Comparison of ENCODE assay signal across 8 mouse cellular contexts in genomic region chr14:26573556-26573955, GRCm38 (mm10). TPM values are rescaled to one million over a fixed set of nuclear protein-coding genes. Genes with fewer than 3 reads are reported as not detected.
DNase-seq lines count a peak whose midpoint lies in the region; ATAC-seq and TF ChIP-seq lines count a peak whose summit lies in the region.
"Not testable (repeated sequence)": the region's sequence is repeated elsewhere in the genome, so short reads cannot be mapped to it uniquely, and the experiment has no call there.

Gene Dennd6a, plus strand, starts transcription at chr14:26573856.

- H3K9me3 ChIP-seq in embryonic facial prominence, embryonic 13.5 days; kidney, embryonic 16.5 days (ENCODE audit: low read length); limb, embryonic 10.5 days (replicated peaks): not testable (repeated sequence)

- H3K4me1 ChIP-seq in embryonic facial prominence, embryonic 13.5 days; kidney, embryonic 16.5 days (ENCODE audit: insufficient read depth, low read length); limb, embryonic 10.5 days; spleen, adult 2 months (ENCODE audit: control insufficient read depth, insufficient read depth, insufficient read length): not testable (repeated sequence)

- not testable (repeated sequence) for H3K4me2 ChIP-seq in embryonic facial prominence, embryonic 13.5 days; kidney, embryonic 16.5 days (replicated peaks; ENCODE audit: low read depth, low read length)

- not testable (repeated sequence) for H3K36me3 ChIP-seq in embryonic facial prominence, embryonic 13.5 days; kidney, embryonic 16.5 days (ENCODE audit: insufficient read depth, low read length); limb, embryonic 10.5 days; spleen, adult 2 months (ENCODE audit: control insufficient read depth, insufficient read depth, low read length)

- not testable (repeated sequence) for H3K27ac ChIP-seq in embryonic facial prominence, embryonic 13.5 days; kidney, embryonic 16.5 days (ENCODE audit: low read length); limb, embryonic 10.5 days
- H3K27ac ChIP-seq in spleen, adult 2 months (ENCODE audit: insufficient read depth, low read length) = peak within 1 kb of the TSS; percentile 72

- TF ChIP-seq CTCF in spleen, adult 2 months (IDR thresholded peaks at IDR 0.05; ENCODE audit: extremely low read depth, insufficient read depth, insufficient read length, insufficient replicate concordance) = not testable (repeated sequence)

- not testable (repeated sequence) for H3K4me3 ChIP-seq in embryonic facial prominence, embryonic 13.5 days; kidney, embryonic 16.5 days (ENCODE audit: low read length); limb, embryonic 10.5 days; spleen, adult 2 months (ENCODE audit: extremely low read depth, insufficient read depth, insufficient read length)

- WGBS in embryonic facial prominence, embryonic 13.5 days = 82% methylated on average over 5 of the region's 5 CpGs
- WGBS in kidney, embryonic 16.5 days = 88% methylated on average over 5 of the region's 5 CpGs
- WGBS in limb, embryonic 10.5 days = 92% methylated on average over 5 of the region's 5 CpGs
- 89% methylated on average over 5 of the region's 5 CpGs for WGBS in spleen, adult 2 months

- not testable (repeated sequence) for TF ChIP-seq POLR2A in spleen, adult 2 months (IDR thresholded peaks at IDR 0.05; ENCODE audit: low read depth, low read length)

- not testable (repeated sequence) for H3K9ac ChIP-seq in embryonic facial prominence, embryonic 13.5 days; kidney, embryonic 16.5 days (replicated peaks; ENCODE audit: low read length)

- not testable (repeated sequence) for DNase-seq in adrenal gland, adult 18-20 months (ENCODE audit: low spot score in 2 of 2); gonadal fat pad, adult 2 months (ENCODE audit: low read depth); heart, postnatal 4 days; limb, embryonic 10.5 days (ENCODE audit: low spot score); spleen, adult 2 months (ENCODE audit: low read depth in 1 of 2, low spot score in 2 of 2)

- ATAC-seq in embryonic facial prominence, embryonic 13.5 days (ENCODE audit: insufficient number of reproducible peaks, insufficient read depth, low FRiP score, low TSS enrichment, low read depth); kidney, embryonic 16.5 days (ENCODE audit: low FRiP score, low TSS enrichment); megakaryocyte progenitor cell, adult 5-6 weeks (replicated peaks; ENCODE audit: poor library complexity): not testable (repeated sequence)

- not testable (repeated sequence) for H3K27me3 ChIP-seq in embryonic facial prominence, embryonic 13.5 days; kidney, embryonic 16.5 days (ENCODE audit: insufficient read depth, low read length); limb, embryonic 10.5 days (ENCODE audit: low read depth, poor library complexity, severe bottlenecking); spleen, adult 2 months (ENCODE audit: control insufficient read depth, insufficient read depth, low read length)

RNA-seq across cellular contexts. Expression of gene Dennd6a, which starts in this region (rescaled TPM):
- total RNA-seq in adrenal gland, adult 18-20 months (2021) = 10 to 100 TPM; 27.5 to 33.1 TPM
- polyA plus RNA-seq in embryonic facial prominence, embryonic 13.5 days (2015; fragmentation: Nextera tagmentation; extraction: Ambion mirVana) = 34.3 and 34.5 TPM in 2 replicates
- 15.2 and 15.5 TPM in 2 replicates for polyA plus RNA-seq in gonadal fat pad, adult 2 months (2012; rRNA removed)
- total RNA-seq in heart, postnatal 4 days (2021) = 10 to 100 TPM; 20.9 to 24.5 TPM
- 29.9 and 30.9 TPM in 2 replicates for polyA plus RNA-seq in kidney, embryonic 16.5 days (2015; fragmentation: Nextera tagmentation; extraction: Ambion mirVana)
- 32.9 and 33.2 TPM in 2 replicates for polyA plus RNA-seq in limb, embryonic 10.5 days (2016; fragmentation: Nextera tagmentation; extraction: Ambion mirVana)
- total RNA-seq in megakaryocyte progenitor cell, adult 5-6 weeks (2015) = 29.1 and 32.3 TPM in 2 replicates
- total RNA-seq in megakaryocyte progenitor cell, adult 5-6 weeks (2017) = 22.0 and 25.1 TPM in 2 replicates
- 8.8 and 10.0 TPM in 2 replicates for polyA plus RNA-seq in spleen, adult 2 months (2012; rRNA removed)
